Comparison of ENCODE assay signal across 11 mouse cellular contexts in genomic region chr8:57801197-57801596, GRCm38 (mm10).
DNase-seq lines count a peak whose midpoint lies in the region; ATAC-seq and TF ChIP-seq lines count a peak whose summit lies in the region.
"Had no signal": no experiment of that assay in that cellular context is flagged by ENCODE, and none has a peak within 500 bp of the region (broad histone marks: within the 10 kb centered on the region; RNA-seq: fewer than 3 reads in every experiment).

No protein-coding gene starts in this region.

- H3K27ac ChIP-seq in heart, adult 2 months = no peak overlapping the region
- H3K27ac ChIP-seq in heart, embryonic 11.5 days (ENCODE audit: low read depth, low read length) = no peak overlapping the region
- H3K27ac ChIP-seq in midbrain, embryonic 14.5 days (replicated peaks; ENCODE audit: low read depth, low read length) = no peak overlapping the region
- H3K27ac ChIP-seq: hindbrain, embryonic 12.5 days; limb, embryonic 13.5 days; stomach, postnatal 0 days had no signal

- H3K4me2 ChIP-seq in heart, embryonic 11.5 days = no peak overlapping the region
- H3K4me2 ChIP-seq in midbrain, embryonic 14.5 days (ENCODE audit: low read length) = no peak overlapping the region
- H3K4me2 ChIP-seq: hindbrain, embryonic 12.5 days; limb, embryonic 13.5 days had no signal

- TF ChIP-seq POLR2A in heart, adult 2 months (IDR thresholded peaks at IDR 0.05; ENCODE audit: insufficient read depth, low read depth, low read length) = no peak

- H3K79me2 ChIP-seq in heart, adult 2 months (replicated peaks; ENCODE audit: control insufficient read depth, insufficient read depth, low read length) = no peaks in the 10 kb centered on the region

- no peak for TF ChIP-seq EP300 in heart, adult 2 months (IDR thresholded peaks at IDR 0.05; ENCODE audit: insufficient read depth, low read depth, low read length)

- H3K9me3 ChIP-seq in heart, embryonic 11.5 days (replicated peaks; ENCODE audit: control insufficient read depth, low read length) = no peaks in the 10 kb centered on the region
- H3K9me3 ChIP-seq in midbrain, embryonic 14.5 days (ENCODE audit: control insufficient read depth, low read length) = no peaks in the 10 kb centered on the region
- H3K9me3 ChIP-seq: hindbrain, embryonic 12.5 days; limb, embryonic 13.5 days had no signal

- no peaks in the 10 kb centered on the region for H3K36me3 ChIP-seq in heart, adult 2 months (ENCODE audit: control insufficient read depth, insufficient read depth, low read length)
- H3K36me3 ChIP-seq in heart, embryonic 11.5 days (ENCODE audit: control insufficient read depth, insufficient read depth, low read length) = no peaks in the 10 kb centered on the region
- H3K36me3 ChIP-seq in midbrain, embryonic 14.5 days (ENCODE audit: control insufficient read depth, insufficient read depth, low read length) = no peaks in the 10 kb centered on the region
- H3K36me3 ChIP-seq: hindbrain, embryonic 12.5 days; limb, embryonic 13.5 days had no signal

- DNase-seq in heart, adult 2 months = peak; percentile 22 to 34
- DNase-seq in T-cell, adult 2 months (ENCODE audit: low spot score) = peak; percentile 2
- no peak for DNase-seq in adrenal gland, postnatal 10 days
- no peak for DNase-seq in midbrain, embryonic 14.5 days
- no peak for DNase-seq in embryo, embryonic 10 days (ENCODE audit: low spot score)

- ATAC-seq in heart, embryonic 11.5 days (replicated peaks; ENCODE audit: insufficient number of reproducible peaks, low FRiP score, low TSS enrichment) = no peak
- ATAC-seq in hematopoietic stem cell, adult 5-6 weeks (replicated peaks in 1 of 2; ENCODE audit: insufficient read depth in 1 of 2, low FRiP score in 2 of 2, low TSS enrichment in 1 of 2, low read depth in 1 of 2, poor library complexity in 2 of 2, severe bottlenecking in 2 of 2) = peak; percentile 48 to 78; a peak in 3 of 4 replicates
- ATAC-seq in megakaryocyte-erythroid progenitor cell, adult 5-6 weeks (replicated peaks; ENCODE audit: low FRiP score, low TSS enrichment, poor library complexity, severe bottlenecking) = 0 out of 2 replicates have a peak, but pooled peaks have one; percentile 8
- ATAC-seq in midbrain, embryonic 14.5 days (ENCODE audit: low FRiP score, low TSS enrichment) = no peak

- H3K4me3 ChIP-seq in heart, adult 2 months = no peak overlapping the region
- H3K4me3 ChIP-seq in heart, embryonic 11.5 days (ENCODE audit: low read depth, low read length) = no peak overlapping the region
- no peak overlapping the region for H3K4me3 ChIP-seq in midbrain, embryonic 14.5 days (replicated peaks; ENCODE audit: low read depth, low read length)
- H3K4me3 ChIP-seq: hindbrain, embryonic 12.5 days; limb, embryonic 13.5 days had no signal

- 27% methylated on average over 4 of the region's 4 CpGs for WGBS in heart, adult 2 months
- 64% methylated on average over 4 of the region's 4 CpGs for WGBS in heart, embryonic 11.5 days (ENCODE audit: insufficient replicate concordance)
- 81% methylated on average over 4 of the region's 4 CpGs for WGBS in midbrain, embryonic 14.5 days

- no peak for TF ChIP-seq CTCF in heart, adult 2 months (IDR thresholded peaks at IDR 0.05)

- intact Hi-C loops in heart, adult 2 months (cut with DNase I) = loop anchor here (5.0 kb wide), 1 partner anchor 374 kb away; no protein-coding TSS in a partner anchor

- no peaks in the 10 kb centered on the region for H3K27me3 ChIP-seq in heart, adult 2 months (ENCODE audit: control insufficient read depth, insufficient read depth, low read length)
- H3K27me3 ChIP-seq in heart, embryonic 11.5 days (ENCODE audit: control insufficient read depth, insufficient read depth, low read length) = no peaks in the 10 kb centered on the region
- no peaks in the 10 kb centered on the region for H3K27me3 ChIP-seq in midbrain, embryonic 14.5 days (ENCODE audit: control insufficient read depth, insufficient read depth, low read length)
- H3K27me3 ChIP-seq: hindbrain, embryonic 12.5 days; limb, embryonic 13.5 days had no signal

- H3K9ac ChIP-seq in heart, adult 2 months (ENCODE audit: low read depth, low read length) = no peak overlapping the region
- no peak overlapping the region for H3K9ac ChIP-seq in heart, embryonic 11.5 days (ENCODE audit: low read depth, low read length)
- no peak overlapping the region for H3K9ac ChIP-seq in midbrain, embryonic 14.5 days (replicated peaks; ENCODE audit: low read length)
- H3K9ac ChIP-seq: hindbrain, embryonic 12.5 days; limb, embryonic 13.5 days had no signal

- peaks cover 6% of the 10 kb centered on the region for H3K4me1 ChIP-seq in heart, adult 2 months (ENCODE audit: control insufficient read depth, insufficient read depth, low read length)
- H3K4me1 ChIP-seq in heart, embryonic 11.5 days (ENCODE audit: control insufficient read depth, insufficient read depth, low read length) = no peaks in the 10 kb centered on the region
- H3K4me1 ChIP-seq in midbrain, embryonic 14.5 days (ENCODE audit: control insufficient read depth, insufficient read depth, low read length) = no peaks in the 10 kb centered on the region

Comparison
In these comparisons a context has a peak if more than half of its experiments do, and no peak if none do; other contexts are left out.
1. DNase-seq: peak in heart, adult 2 months (2 of 2) and T-cell, adult 2 months (single experiment); none in adrenal gland, postnatal 10 days (single experiment), midbrain, embryonic 14.5 days (single experiment) and embryo, embryonic 10 days (single experiment).
2. ATAC-seq: peak in hematopoietic stem cell, adult 5-6 weeks (2 of 2) and megakaryocyte-erythroid progenitor cell, adult 5-6 weeks (single experiment); none in heart, embryonic 11.5 days (single experiment) and midbrain, embryonic 14.5 days (single experiment).